Mouse (Mus musculus) CH12.LX (cell line): ENCODE measurements around the gene Tada2b.
A peak's percentile ranks its signal among the peaks of the same experiment; 100 is the strongest.

Source experiments
- CTCF ChIP-seq, 2 experiments: IDR thresholded peaks in 1 of 2; conservative IDR thresholded peaks in 1 of 2; 2 replicates each; pipeline ENCODE4 v1.5.1; 2011 to 2012; ENCODE audit warnings: low read depth in 2 of 2, low read length in 2 of 2, improper control_type of control experiment in 1 of 2, inconsistent platforms in 1 of 2, mild to moderate bottlenecking in 1 of 2, moderate library complexity in 1 of 2
- E2F4 ChIP-seq: IDR thresholded peaks from 2 replicates; pipeline ENCODE4 v1.6.1; 2011; ENCODE audit warnings: low read depth, low read length, improper control_type of control experiment; ENCODE audit not compliant: insufficient replicate concordance
- GABPA ChIP-seq: IDR thresholded peaks from 2 replicates; pipeline ENCODE4 v1.6.1; 2012; ENCODE audit warnings: low read depth, low read length, improper control_type of control experiment, inconsistent platforms; ENCODE audit not compliant: insufficient replicate concordance
- HCFC1 ChIP-seq: IDR thresholded peaks from 2 replicates; pipeline ENCODE4 v1.6.1; 2012; ENCODE audit warnings: low read depth, mild to moderate bottlenecking, inconsistent platforms, low read length, improper control_type of control experiment
- MAX ChIP-seq: IDR thresholded peaks from 2 replicates; pipeline ENCODE4 v1.6.1; 2011; ENCODE audit warnings: low read length, improper control_type of control experiment
- MEF2A ChIP-seq: IDR thresholded peaks from 2 replicates; pipeline ENCODE4 v1.6.1; 2014; ENCODE audit warnings: low read depth, mild to moderate bottlenecking, inconsistent platforms, low read length, improper control_type of control experiment, borderline replicate concordance
- MXI1 ChIP-seq: IDR thresholded peaks from 2 replicates; pipeline ENCODE4 v1.6.1; 2011; ENCODE audit warnings: mild to moderate bottlenecking, low read depth, low read length, improper control_type of control experiment
- POLR2A ChIP-seq: IDR thresholded peaks from 2 replicates; pipeline ENCODE4 v1.6.1; 2011; ENCODE audit warnings: low read depth, mild to moderate bottlenecking, improper control_type of control experiment, low read length
- RAD21 ChIP-seq: IDR thresholded peaks from 2 replicates; pipeline ENCODE4 v1.6.1; 2011; ENCODE audit warnings: low read depth, mild to moderate bottlenecking, low read length, improper control_type of control experiment, moderate library complexity
- TBP ChIP-seq: conservative IDR thresholded peaks from 2 replicates; pipeline ENCODE4 v1.6.1; 2011; ENCODE audit warnings: low read depth, low read length, improper control_type of control experiment
- TCF12 ChIP-seq: IDR thresholded peaks from 2 replicates; pipeline ENCODE4 v1.6.1; 2014; ENCODE audit warnings: low read depth, mild to moderate bottlenecking, inconsistent platforms, low read length, improper control_type of control experiment
- USF2 ChIP-seq: conservative IDR thresholded peaks from 2 replicates; pipeline ENCODE4 v1.6.1; 2011; ENCODE audit warnings: low read depth, low read length, improper control_type of control experiment

DNA sequence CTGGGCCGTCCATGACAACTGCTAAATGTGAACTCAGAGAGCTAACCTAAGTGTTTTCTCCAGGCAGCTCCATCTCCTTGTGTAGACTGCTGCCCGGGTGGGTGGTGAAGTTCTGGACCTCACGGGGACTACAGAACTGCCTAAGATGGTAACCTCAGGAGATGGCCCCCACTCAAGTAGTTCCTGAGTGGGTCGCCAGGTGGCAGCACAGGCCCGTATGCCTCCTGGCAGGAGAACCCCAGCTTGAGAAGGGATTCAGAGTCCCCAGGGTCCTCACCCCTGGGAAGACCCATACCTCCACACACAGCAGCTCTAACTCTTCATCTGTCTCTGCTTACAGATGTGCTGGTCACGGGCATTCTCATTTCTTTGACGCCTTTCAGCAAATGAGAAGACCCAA is 21.3 kb downstream of the Tada2b start:
- TF ChIP-seq CTCF (conservative IDR thresholded peaks at IDR 0.05 in 1 of 2, IDR thresholded peaks at IDR 0.05 in 1 of 2; ENCODE audit: low read depth in 2 of 2, low read length in 2 of 2) (peak; percentile 70 to 92), RAD21 (peak; percentile 86), MAX (no peak), MEF2A (0 out of 2 replicates have a peak, but pooled peaks have one; percentile 35), USF2 (no peak), TCF12 (0 out of 2 replicates have a peak, but pooled peaks have one; percentile 24), TBP (no peak), MXI1 (no peak; the same call in 1 of the 2 replicates), GABPA (no peak), E2F4 (no peak), POLR2A (no peak), HCFC1 (no peak)
